Mouse (Mus musculus): ENCODE results near the gene Hdac4.
A peak's percentile ranks its signal among the peaks of the same experiment; 100 is the strongest.

The Hdac4 gene

DNA sequence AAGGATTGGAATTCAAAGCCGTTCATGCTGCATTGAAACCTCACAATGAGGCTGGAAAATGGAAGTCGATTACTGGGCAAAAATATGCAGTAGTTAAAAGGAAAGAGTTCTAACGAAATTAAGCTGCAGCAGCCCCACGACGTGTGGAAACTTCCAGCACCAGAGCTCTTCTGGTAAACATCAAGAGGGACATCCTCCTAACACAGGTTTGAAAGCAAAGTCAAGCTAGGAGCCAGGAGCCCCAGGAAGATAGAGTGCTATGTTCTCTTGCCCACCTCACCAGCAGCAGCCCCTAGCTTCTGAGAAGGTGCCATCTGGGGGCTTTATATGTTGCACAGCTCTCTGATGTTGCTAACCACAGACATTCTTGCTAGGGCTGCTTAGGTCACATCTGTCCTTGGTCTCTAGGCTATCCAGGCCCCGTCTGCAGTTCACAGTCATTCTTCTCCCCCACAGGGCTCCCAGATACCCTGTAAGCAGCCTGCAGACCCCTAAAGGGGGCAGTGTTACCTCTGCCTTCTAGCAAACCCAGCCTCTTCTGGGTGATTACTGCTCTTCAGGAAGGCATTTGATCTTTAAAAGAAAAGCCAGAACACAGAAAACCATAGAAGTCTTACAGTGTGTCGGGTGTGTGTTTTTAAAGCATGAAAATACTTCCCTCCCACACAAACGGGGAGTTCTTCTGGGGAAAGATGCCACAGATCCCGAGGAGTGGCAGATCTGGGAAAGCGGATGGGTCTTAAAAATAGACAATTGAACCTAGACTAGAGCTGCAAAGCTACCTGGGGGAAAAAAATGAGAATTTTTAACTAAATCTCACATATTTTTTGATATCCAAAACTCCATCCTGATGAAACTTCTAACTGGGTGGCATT, 17.2 kb downstream of the Hdac4 start:
- no peak for ATAC-seq (ENCODE audit: low TSS enrichment)

DNA sequence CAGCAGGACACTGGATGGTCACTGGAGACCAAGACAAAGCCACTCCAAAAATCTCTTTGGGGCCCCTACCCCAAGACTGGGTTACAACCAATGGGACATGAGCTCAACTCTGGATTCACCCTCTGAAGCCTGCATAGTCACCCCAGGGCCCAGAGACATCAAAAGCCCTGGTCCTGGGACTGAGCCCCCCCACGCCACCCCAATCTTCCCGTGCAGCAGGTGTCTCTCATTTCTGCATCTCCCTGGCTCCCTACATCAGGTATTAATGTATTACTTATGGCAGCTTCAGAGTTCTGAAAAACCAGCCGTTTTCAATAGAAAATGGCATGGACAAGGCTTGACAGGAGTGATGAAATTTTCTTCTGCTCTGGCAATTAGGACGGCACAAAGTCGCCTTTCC, 17.9 kb downstream of the Hdac4 start:
- no peak for ATAC-seq (ENCODE audit: low TSS enrichment)

DNA sequence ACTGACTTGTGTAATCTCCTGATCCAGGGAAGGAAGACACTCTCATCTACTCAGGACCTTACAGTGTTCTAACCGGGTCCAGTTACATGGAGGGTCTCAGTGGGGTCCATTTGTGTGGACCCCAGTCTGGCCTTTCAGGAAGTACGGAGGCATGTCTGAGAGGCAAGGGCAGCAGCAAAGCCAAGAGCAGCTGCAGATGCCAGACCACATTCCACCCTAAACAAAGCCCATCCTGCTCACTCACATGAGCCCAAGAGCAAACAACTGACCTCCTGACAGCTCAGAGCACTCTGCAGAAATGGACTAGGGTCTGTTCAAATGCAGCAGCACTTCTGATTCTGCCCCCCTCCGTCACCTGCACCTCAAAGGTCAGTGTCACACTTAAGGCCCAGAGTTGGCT, 18.3 kb downstream of the Hdac4 start:
- ATAC-seq (ENCODE audit: low TSS enrichment) = no peak

DNA sequence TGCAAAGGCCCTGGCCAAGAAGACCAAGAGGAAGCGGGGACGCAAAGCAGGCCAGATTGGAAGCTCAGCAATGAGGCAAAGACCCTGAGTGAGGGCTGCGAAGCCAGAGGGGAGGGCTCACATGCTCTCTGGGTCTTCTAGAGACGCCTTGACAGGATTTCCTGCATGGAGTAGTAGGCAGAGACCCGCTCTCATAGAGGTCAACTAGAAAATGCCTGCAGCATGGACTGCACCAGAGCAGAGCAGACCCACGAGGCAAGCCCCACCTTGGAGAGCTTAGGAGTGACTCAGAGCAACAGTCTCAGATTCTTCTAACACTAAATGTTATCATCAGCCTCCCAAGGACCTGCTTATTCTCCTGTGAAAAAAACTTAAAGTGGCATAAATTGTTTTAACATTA, 20.2 kb downstream of the Hdac4 start:
- no peak for ATAC-seq (ENCODE audit: low TSS enrichment)

DNA sequence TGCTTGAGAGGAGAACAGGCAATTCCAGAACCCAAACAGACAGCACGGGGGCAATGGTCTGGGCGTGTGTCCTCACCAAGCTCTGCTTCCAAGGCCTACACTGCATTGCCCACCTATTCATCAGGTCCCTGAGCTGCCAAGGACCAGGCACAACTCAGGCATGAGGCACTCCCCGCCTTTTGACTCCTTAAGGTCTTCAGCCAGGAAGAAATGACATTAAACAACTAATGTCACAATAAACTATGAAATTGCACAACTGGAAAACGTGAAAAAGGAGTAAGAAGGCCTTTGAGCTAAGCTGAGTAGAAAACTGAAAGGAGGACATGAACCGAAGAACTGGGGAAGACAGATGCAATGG, 20.6 kb downstream of the Hdac4 start:
- ATAC-seq (ENCODE audit: low TSS enrichment) = no peak

DNA sequence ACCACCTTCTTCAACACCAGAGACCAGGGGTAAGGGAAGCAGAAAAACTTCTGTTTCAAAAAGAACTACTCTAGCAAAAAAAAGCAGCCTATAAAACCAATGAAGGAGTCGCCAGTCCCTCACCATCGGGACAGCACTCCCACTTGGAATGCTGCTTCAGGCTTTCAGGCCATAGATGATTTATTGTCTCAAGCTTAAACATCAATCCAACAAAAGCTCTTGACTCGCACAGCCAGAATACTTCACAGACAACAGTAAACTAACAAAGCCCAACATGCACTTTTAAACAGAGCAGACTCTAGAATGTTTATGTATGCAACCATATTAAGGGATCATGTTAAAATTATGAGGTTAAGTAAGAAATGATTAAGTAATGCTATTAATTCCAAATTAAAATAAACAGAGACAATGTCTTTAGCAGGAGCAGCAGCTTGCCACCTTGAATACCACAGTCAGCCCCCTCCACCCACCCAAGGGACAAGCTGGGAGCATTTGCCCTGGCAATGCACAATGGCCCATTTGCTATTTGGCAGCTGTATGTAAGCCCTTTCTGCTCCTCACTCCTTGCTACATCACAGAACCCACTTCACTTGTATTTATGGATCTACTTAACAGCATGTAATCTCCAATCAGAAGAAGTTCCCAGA, 21.1 kb downstream of the Hdac4 start:
- no peak for ATAC-seq (ENCODE audit: low TSS enrichment)

DNA sequence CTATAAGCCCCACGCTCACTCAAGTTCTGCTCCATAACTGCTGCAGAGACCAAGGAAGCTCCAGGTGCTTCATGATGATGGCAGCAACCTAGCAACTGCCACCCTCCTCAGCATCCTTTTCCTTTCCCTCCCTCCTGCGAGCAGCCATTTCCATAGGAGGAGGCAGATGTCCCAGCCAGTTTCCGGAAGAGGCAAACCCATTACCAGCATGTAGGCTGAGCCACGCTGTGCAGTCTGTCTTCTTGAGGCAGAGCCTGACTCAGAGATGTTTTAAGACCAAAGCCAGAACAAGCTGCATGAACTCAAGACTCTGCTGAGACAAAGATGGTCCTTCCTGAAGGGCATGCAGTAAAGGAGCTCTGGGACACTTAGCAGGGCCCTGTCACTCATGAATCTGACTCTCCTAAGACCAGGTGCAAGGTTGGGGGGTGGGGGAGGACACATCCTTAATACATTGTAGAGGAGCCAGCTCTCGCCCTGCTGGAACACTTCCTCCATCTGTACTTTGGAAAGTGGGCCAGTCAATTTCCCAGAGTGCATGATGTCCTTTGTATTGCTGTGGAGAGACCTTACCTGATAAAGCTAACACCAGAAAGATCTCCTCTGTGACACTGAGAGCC, 24.8 kb downstream of the Hdac4 start:
- ATAC-seq (ENCODE audit: low TSS enrichment) = peak; percentile 84

DNA sequence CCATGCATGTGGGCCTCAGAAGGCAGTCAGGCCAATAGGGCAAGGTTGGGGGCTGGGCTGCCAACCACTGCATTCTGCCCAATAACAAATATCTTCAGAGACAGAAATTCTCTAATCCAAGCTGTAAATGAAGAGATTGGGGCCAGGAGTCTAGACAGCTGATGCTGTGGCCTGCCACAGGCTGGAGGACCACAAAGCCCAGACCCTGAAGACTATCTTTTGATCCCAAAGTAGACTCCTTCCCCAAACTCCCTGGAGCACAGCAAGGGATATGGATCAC, 25.8 kb downstream of the Hdac4 start:
- no peak for ATAC-seq (ENCODE audit: low TSS enrichment)

DNA sequence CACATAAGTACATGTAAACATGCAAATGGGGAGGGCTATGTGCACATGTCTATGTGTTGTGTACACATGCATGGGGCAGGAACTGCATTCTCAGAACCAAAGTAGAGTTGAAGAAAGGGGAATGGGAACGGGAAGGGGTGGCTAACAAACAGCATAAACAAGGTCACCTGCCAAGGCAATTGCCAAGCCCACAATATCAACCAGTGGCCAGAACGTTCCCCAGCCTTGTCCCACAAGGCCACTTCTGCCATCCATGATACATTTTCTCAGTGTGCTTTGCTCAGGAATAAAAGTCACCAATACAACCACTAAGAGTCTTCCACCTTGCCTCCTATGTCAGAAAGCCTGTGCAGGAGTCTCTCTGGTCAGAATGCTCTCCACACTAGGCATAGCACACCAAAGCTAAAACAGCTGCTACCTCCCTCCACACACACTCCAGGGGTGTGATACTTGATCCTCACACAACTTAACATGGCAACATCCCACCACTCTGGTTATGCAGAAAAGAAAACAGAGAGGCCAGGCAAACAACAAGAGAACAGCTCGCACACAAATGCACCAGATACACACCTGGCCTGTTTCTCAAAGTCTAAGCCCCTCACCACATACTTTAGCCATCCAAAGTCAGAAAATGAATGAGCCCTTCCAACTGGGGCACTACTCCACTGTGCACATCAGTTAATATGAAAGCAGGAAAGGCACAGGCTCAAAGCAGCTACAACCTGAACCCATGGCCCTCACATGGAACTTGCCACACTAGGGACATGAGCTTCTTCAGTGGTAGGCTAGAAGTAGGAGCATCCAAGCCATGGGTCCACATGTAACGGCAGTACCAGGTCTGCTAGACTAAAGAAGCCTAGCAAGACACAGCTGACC, 26.4 kb downstream of the Hdac4 start:
- no peak for ATAC-seq (ENCODE audit: low TSS enrichment)

DNA sequence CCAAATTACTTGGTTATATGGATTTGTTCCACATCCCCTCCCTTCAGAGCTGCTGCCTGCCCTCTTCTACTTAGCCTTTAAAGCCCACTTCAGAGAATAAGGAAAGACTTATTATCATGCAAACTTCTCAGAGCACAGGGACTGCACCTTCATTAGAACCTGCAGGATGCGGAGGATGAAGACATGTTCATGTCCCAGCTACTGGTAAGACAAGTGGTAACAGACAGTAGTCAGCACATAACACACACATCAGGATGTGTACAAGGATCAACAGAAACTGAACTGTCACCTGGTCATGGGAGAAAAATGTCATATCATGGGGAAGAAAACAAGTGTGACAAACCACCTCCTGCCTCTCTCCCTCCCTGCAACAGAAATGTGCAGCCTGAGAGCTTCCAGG, 31.6 kb downstream of the Hdac4 start:
- no peak for ATAC-seq (ENCODE audit: low TSS enrichment)

DNA sequence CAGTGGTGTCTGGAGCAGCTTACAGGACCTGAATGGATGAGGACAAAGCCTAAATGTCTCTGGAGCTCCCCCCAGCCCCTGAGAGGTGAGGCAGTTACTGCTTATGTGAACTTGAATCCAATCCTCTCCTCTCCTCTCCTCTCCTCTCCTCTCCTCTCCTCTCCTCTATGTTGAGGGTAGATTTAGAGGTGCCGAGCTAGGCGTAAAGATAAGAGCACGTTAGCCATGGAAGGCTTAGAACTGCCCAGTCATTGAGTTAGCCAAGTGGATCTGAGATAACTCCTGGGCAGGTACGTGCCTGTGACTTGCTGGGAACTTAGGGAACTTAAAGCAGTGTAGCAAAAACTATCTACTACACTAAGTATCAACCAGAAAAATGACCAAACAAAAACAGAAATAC, 35.7 kb downstream of the Hdac4 start:
- ATAC-seq (ENCODE audit: low TSS enrichment) = no peak

DNA sequence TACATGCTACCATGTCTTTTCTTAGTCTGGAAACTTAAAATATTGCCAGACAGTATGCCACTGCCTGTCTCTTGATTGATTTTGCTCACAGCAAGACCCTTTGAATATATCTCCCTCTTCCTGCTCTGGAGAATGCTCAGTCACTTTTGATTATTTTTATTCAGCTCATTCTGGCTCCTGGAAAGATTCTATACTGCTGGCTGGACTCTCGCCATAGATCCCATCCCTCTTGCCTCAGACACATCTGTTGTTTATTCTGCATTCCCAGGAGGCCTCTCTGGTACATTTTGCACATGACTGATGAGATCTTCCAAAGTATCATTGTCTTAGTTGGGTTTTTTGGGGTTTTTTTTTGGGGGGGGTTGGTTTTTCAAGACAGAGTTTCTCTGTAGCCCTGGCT, 45.3 kb downstream of the Hdac4 start:
- ATAC-seq (ENCODE audit: low TSS enrichment) = peak; percentile 62

DNA sequence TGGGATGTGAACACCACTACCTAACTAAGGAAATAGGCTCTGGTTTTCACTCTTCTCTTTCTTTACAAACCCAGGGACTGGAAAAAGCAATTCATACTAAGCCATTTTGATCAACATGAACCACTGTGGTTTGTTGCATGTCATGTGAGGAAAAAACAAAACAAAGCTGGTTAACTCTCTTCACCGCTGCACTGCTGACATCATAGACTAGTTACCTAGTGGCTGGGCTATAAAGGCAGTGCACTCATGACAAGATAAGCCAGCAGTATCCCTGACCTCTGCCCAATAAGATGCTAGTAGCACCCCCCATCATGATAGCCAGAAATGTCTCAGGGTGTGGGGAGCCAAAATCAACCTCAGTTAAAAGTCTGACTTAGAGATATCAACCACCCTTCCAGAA, 47.0 kb downstream of the Hdac4 start:
- no peak for ATAC-seq (ENCODE audit: low TSS enrichment)

DNA sequence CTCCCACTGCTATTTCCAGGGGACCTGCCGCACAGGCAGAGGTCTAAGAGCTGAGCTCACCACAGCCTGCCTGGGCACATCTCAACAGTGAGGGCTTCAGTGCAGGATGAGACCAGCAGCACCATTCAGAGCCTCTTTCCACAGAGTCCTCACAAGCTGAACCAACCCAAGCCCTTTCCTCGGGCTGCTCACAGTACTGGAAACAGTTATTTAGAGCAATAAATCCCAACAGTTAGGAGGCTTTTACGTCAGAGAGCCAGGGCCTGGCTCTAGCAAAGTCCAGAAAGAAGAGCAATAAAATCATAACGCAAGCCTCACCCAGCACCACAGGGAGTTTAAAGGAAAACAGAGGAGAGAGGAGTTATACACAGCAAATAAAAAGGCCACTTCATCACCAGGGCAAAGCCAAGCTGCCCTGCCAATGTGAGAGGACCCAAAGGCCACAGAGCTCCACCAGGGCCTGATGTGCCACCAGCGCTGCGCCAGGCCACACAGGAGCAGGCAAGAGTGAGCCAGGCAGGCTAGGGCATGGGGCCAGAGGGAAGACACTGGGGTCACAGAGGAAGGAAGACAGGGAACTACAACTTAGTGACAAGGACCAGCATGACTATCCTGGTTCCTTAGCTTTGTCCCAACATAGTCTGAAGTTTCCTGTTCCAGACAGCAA, 50.5 kb downstream of the Hdac4 start:
- ATAC-seq (ENCODE audit: low TSS enrichment) = no peak

DNA sequence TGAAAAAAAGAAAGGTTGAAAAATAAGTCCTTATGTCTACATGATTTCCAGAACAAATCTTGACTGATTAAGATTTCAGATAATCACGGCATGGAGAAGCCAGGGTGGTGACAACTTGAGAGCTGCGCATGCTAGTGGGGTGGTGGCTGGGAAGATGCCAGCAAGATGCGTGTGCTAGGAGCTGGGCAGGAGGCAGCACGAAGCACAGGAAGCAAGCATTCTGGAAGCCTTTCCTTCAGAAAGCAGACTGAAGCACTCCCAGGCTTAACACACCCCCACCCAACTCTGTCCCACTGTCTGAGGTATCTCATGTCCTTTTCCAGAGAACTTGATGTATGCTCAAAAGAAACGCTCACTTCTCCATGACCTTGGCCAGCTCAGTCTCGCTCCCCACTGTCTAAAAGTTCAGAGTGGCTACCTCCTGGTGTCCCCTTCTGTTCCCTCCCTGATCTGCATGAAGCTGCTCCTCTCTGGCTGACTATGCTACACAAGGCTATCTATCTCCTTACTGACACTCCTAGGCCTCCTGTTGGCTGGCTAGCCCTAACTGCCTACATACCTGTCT, 52.1 kb downstream of the Hdac4 start:
- peak; percentile 78 for ATAC-seq (ENCODE audit: low TSS enrichment)

DNA sequence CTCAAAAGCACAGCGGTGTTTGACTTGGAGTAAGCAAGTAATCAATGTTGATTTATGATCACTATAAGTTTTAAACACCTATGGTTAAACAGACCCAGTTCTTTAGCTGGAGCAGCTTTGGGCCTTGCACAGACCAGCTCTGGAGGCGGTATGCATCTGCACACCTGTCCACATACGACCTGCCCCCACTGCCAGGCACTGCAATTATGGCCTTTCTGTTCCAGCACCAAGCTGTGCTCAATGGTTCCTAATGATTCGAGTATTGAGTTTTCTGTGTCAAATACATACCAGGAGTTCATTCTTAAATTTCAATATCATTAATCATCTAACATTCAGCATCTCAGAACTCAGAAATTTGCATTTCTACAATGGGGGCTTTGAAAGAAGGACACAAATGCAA, 52.7 kb downstream of the Hdac4 start:
- no peak for ATAC-seq (ENCODE audit: low TSS enrichment)

DNA sequence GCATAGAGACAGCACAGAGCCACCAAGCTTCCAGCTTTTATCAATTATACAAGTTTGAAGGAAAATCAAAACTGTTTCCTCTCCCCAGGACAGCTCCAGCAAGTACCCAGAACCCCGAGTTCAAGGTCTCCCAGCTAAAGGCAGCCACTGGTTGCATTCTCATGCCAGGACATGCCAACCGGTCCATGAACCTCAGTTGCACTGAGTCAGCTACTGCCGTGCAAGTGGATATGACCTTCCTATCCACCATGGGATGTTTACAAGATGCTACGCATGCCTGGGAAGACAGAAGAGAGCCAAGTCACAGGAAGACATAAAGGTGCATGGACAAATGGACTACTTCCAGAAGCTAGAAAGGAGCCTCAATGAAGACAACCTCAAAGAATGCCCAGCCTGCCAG, 56.5 kb downstream of the Hdac4 start:
- ATAC-seq (ENCODE audit: low TSS enrichment) = no peak

DNA sequence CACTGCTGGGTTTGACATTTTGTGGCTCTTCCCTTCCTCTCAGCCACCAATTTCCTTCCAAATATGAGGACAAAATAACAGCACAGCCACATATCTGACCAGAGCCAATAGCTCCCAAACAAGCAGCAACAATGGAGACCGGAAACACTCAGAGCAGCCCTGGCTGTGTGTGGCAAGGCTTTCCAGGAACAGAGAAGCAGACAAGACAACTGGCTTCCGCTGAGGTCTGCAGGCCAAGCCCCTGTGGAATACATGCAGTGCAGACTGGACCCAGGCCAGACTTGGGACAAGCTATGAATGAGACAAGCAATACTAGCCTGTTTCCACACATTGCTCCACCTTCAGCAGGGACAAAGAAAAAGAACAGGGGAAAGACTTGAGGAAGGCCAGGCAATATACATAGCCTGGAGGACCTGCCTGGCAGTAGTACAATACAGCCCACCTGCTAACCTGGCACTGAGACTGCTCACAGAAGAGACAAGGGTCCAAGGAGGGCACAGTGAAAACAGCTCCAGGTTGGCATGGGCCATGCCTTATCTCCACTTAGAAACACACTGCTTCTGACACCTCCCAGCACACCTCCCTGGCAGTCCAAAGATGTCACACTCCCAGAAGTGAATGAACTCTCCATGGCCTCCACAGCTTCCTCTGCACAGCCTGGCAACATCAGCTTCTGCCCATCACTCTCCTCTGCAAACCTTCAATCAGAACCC, 58.2 kb downstream of the Hdac4 start:
- no peak for ATAC-seq (ENCODE audit: low TSS enrichment)

DNA sequence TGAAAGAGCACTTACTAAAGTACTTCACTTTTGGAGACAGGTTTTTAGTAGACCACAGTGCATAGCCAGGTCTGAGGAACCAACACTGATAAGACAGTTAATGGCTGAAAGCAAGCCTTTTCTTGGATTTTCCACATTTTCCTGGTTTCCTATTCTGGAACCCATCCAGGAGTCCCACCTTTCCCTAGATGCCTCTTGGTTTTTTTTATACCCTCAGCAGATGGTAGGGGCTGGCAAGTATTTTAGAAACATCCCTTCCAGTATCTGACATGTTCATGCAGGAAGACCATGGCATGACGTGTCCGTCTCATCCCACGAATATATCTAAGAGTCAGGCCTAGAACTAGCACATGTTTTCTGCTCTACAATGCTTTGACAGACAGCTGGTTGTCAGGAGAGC, 59.1 kb downstream of the Hdac4 start:
- ATAC-seq (ENCODE audit: low TSS enrichment) = no peak; the same call in 1 of the 2 replicates

DNA sequence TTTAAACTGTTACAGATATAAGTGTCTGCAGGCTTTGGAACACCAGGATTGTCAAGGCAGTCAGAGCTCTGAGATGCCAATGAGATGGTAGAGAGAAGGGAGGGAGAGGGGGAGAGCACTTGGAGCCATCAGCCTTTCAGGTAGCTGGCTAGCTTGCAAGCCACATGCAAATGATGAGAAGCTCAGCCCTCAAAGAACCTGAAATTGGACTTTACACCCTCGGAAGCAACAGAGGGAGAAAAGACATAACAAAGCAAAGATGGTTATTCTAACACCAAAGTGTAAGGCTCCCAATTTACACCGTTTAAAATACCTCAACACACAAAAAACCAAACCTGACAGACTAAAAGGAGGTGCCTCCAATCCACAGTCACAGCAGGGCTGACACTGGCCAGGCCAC, 63.3 kb downstream of the Hdac4 start:
- ATAC-seq (ENCODE audit: low TSS enrichment) = no peak
